Mouse (Mus musculus) embryo, embryonic 11.5 days (tissue): ENCODE results near the gene Il4i1.

Experiments
- DNase-seq: peaks from one replicate; pipeline ENCODE4 v3.0.0-alpha.2; 2012; ENCODE audit warnings: low read depth, low spot score

The Il4i1 gene

GRCm38 (mm10) chr7:44848561-44849415, 32.6 kb downstream of the Il4i1 start, which contains the start of the genes Akt1s1 and Tbc1d17:
TSS of gene Akt1s1 (plus strand) at chr7:44848991.
TSS of gene Tbc1d17 (minus strand) at chr7:44849079.
- peak; percentile 96 for DNase-seq

- peak; percentile 86 for DNase-seq
These were observed 33.4 kb downstream of the Il4i1 start for GRCm38 (mm10) chr7:44849416-44850111.

GRCm38 (mm10) chr7:44850146-44850545, 34.0 kb downstream of the Il4i1 start:
- peak; percentile 67 for DNase-seq

GRCm38 (mm10) chr7:44850789-44851624, 34.8 kb downstream of the Il4i1 start:
- no peak for DNase-seq

GRCm38 (mm10) chr7:44851625-44852234, 35.5 kb downstream of the Il4i1 start:
- DNase-seq, result no peak

- DNase-seq, result no peak
These were observed 36.3 kb downstream of the Il4i1 start for GRCm38 (mm10) chr7:44852259-44853027.

- no peak for DNase-seq
These were observed 36.9 kb downstream of the Il4i1 start for GRCm38 (mm10) chr7:44853065-44853464.

GRCm38 (mm10) chr7:44853596-44854355, 37.6 kb downstream of the Il4i1 start:
- no peak for DNase-seq

- no peak for DNase-seq
These were observed 38.3 kb downstream of the Il4i1 start for GRCm38 (mm10) chr7:44854356-44855031.

- DNase-seq, result no peak
These were observed 38.8 kb downstream of the Il4i1 start for GRCm38 (mm10) chr7:44855036-44855435.

- DNase-seq, result no peak
These were observed 40.2 kb downstream of the Il4i1 start for GRCm38 (mm10) chr7:44856265-44856916.

GRCm38 (mm10) chr7:44857042-44857552, 40.9 kb downstream of the Il4i1 start, which contains the start of gene Pnkp:
TSS of gene Pnkp (plus strand) at chr7:44857139.
- DNase-seq, result peak; percentile 73

- DNase-seq, result no peak
These were observed 41.7 kb downstream of the Il4i1 start for GRCm38 (mm10) chr7:44857905-44858304.

GRCm38 (mm10) chr7:44859896-44860295, 43.7 kb downstream of the Il4i1 start:
- no peak for DNase-seq

GRCm38 (mm10) chr7:44860576-44861428, 44.6 kb downstream of the Il4i1 start:
- DNase-seq, result no peak

GRCm38 (mm10) chr7:44861429-44861816, 45.2 kb downstream of the Il4i1 start:
- no peak for DNase-seq

GRCm38 (mm10) chr7:44862434-44862833, 46.2 kb downstream of the Il4i1 start:
- no peak for DNase-seq
